Comparison of ENCODE assay signal across 8 mouse cellular contexts in genomic region chr13:60176136-60176775, GRCm38 (mm10). TPM values are rescaled to one million over a fixed set of nuclear protein-coding genes. Genes with fewer than 3 reads are reported as not detected.
DNase-seq lines count a peak whose midpoint lies in the region; ATAC-seq and TF ChIP-seq lines count a peak whose summit lies in the region.

No protein-coding gene starts in this region.

- whole genome bisulfite sequencing in bone marrow, adult 2 months = 1% methylated on average over 82 of the region's 82 CpGs
- 0% methylated on average over 82 of the region's 82 CpGs for WGBS in hindbrain, embryonic 13.5 days
- WGBS in midbrain, embryonic 11.5 days = under 1% methylated on average over 82 of the region's 82 CpGs
- WGBS in small intestine, adult 2 months = 1% methylated on average over 82 of the region's 82 CpGs

- H3K9ac ChIP-seq in hindbrain, embryonic 13.5 days = peak overlapping the region; percentile 92
- peak overlapping the region; percentile 98 for H3K9ac ChIP-seq in midbrain, embryonic 11.5 days (ENCODE audit: low read length)

- H3K4me3 ChIP-seq in bone marrow, adult 2 months (replicated peaks; ENCODE audit: control insufficient read depth, low read depth, low read length) = no peak overlapping the region
- H3K4me3 ChIP-seq in hindbrain, embryonic 13.5 days = peak overlapping the region; percentile 79
- H3K4me3 ChIP-seq in midbrain, embryonic 11.5 days (ENCODE audit: low read depth, low read length) = peak overlapping the region; percentile 69
- peak overlapping the region; percentile 60 for H3K4me3 ChIP-seq in small intestine, adult 2 months (ENCODE audit: low read depth, low read length)

- no peaks in the 10 kb centered on the region for H3K9me3 ChIP-seq in hindbrain, embryonic 13.5 days
- no peaks in the 10 kb centered on the region for H3K9me3 ChIP-seq in midbrain, embryonic 11.5 days (ENCODE audit: control insufficient read depth, low read length)

- H3K27me3 ChIP-seq in hindbrain, embryonic 13.5 days = peaks cover 6% of the 10 kb centered on the region; the same call in 1 of the 2 replicates
- peaks cover 9% of the 10 kb centered on the region for H3K27me3 ChIP-seq in midbrain, embryonic 11.5 days (ENCODE audit: control insufficient read depth, insufficient read depth, low read length)
- H3K27me3 ChIP-seq in small intestine, adult 2 months (ENCODE audit: control insufficient read depth, insufficient read depth, low read length) = peaks cover 30% of the 10 kb centered on the region

- TF ChIP-seq CTCF in bone marrow, adult 2 months (IDR thresholded peaks at IDR 0.05; ENCODE audit: control insufficient read depth, insufficient read depth, low read length) = no peak
- TF ChIP-seq CTCF in small intestine, adult 2 months (IDR thresholded peaks at IDR 0.05; ENCODE audit: extremely low read depth, insufficient read length, insufficient replicate concordance, low read depth, low read length) = no peak

- H3K4me2 ChIP-seq in hindbrain, embryonic 13.5 days = peak overlapping the region; percentile 92
- peak overlapping the region; percentile 66 for H3K4me2 ChIP-seq in midbrain, embryonic 11.5 days

- no peaks in the 10 kb centered on the region for H3K4me1 ChIP-seq in bone marrow, adult 2 months (ENCODE audit: control insufficient read depth, insufficient read depth, low read length)
- H3K4me1 ChIP-seq in hindbrain, embryonic 13.5 days (replicated peaks) = peaks cover 50% of the 10 kb centered on the region
- peaks cover 30% of the 10 kb centered on the region for H3K4me1 ChIP-seq in midbrain, embryonic 11.5 days (ENCODE audit: control insufficient read depth, insufficient read depth, low read length)
- peaks cover 3% of the 10 kb centered on the region; the same call in 1 of the 2 replicates for H3K4me1 ChIP-seq in small intestine, adult 2 months (ENCODE audit: control insufficient read depth, insufficient read depth, insufficient read length, low read length)

- no peaks in the 10 kb centered on the region for H3K36me3 ChIP-seq in hindbrain, embryonic 13.5 days
- no peaks in the 10 kb centered on the region for H3K36me3 ChIP-seq in midbrain, embryonic 11.5 days (ENCODE audit: control insufficient read depth, insufficient read depth, low read length)
- H3K36me3 ChIP-seq in small intestine, adult 2 months (ENCODE audit: control insufficient read depth, insufficient read depth, low read length) = no peaks in the 10 kb centered on the region

- peak overlapping the region; percentile 51; the same call in 1 of the 2 replicates for H3K27ac ChIP-seq in bone marrow, adult 2 months (ENCODE audit: control insufficient read depth, insufficient read depth, low read depth, low read length, poor library complexity)
- peak overlapping the region; percentile 95 for H3K27ac ChIP-seq in hindbrain, embryonic 13.5 days
- peak overlapping the region; percentile 99 for H3K27ac ChIP-seq in midbrain, embryonic 11.5 days (ENCODE audit: low read depth, low read length)
- peak overlapping the region; percentile 56 for H3K27ac ChIP-seq in small intestine, adult 2 months (ENCODE audit: insufficient read depth, low read depth, low read length)

- DNase-seq in NIH3T3 (ENCODE audit: low read depth) = peak; percentile 80
- peak; percentile 52 to 70 for DNase-seq in frontal cortex, postnatal 10 days (ENCODE audit: low spot score in 2 of 2)
- DNase-seq in left cerebral cortex, postnatal 14 days (ENCODE audit: low spot score in 2 of 2) = peak; percentile 73 to 83
- peak; percentile 96 for DNase-seq in midbrain, embryonic 11.5 days (ENCODE audit: low spot score, missing footprints)
- DNase-seq in c-Kit-positive CD71-positive TER-119-positive erythroid progenitor cells, embryonic 14.5 days (ENCODE audit: low spot score) = no peak

- TF ChIP-seq POLR2A in bone marrow, adult 2 months (IDR thresholded peaks at IDR 0.05; ENCODE audit: borderline replicate concordance, control insufficient read depth, low read depth, low read length) = no peak
- TF ChIP-seq POLR2A in small intestine, adult 2 months (IDR thresholded peaks at IDR 0.05; ENCODE audit: low read depth, low read length) = no peak

- peak; percentile 65 for ATAC-seq in hindbrain, embryonic 13.5 days (ENCODE audit: low FRiP score)
- ATAC-seq in midbrain, embryonic 11.5 days (ENCODE audit: low FRiP score) = peak; percentile 15

- intact Hi-C loops in left cerebral cortex, postnatal 14 days (cut with DNase I) = loop anchor here (5.0 kb wide), 3 partner anchors 276 to 334 kb away; no protein-coding TSS in a partner anchor

RNA-seq across cellular contexts. Expression of gene Gas1, which starts 0.9 kb away (rescaled TPM):
- 0.54 and 1.4 TPM in 2 replicates for polyA plus RNA-seq in bone marrow, adult 2 months (2011; ENCODE audit: insufficient read depth, insufficient read length, low replicate concordance, missing spikeins)
- polyA plus RNA-seq in hindbrain, embryonic 13.5 days (2015; fragmentation: Nextera tagmentation; extraction: Ambion mirVana) = 17.0 and 19.1 TPM in 2 replicates
- 10 to 100 TPM in 1 of 2 experiments, 1 to 10 TPM in 1; 9.1 to 11.2 TPM for total RNA-seq in left cerebral cortex, postnatal 14 days (2021)
- polyA plus RNA-seq in midbrain, embryonic 11.5 days (2014; fragmentation: Nextera tagmentation; extraction: Ambion mirVana) = 87.2 and 103 TPM in 2 replicates
- 61.6 and 63.6 TPM in 2 replicates for polyA plus RNA-seq in small intestine, adult 2 months (2012; rRNA removed)
